Mouse (Mus musculus): ENCODE measurements around the gene Gpr182.

- TF ChIP-seq CTCF (IDR thresholded peaks at IDR 0.05) (peak; percentile 90), POLR2A (IDR thresholded peaks at IDR 0.05; ENCODE audit: insufficient read depth, low read depth, low read length) (no peak), EP300 (IDR thresholded peaks at IDR 0.05; ENCODE audit: insufficient read depth, low read depth, low read length) (no peak)
Measured at GRCm38 (mm10) chr10:127738151-127738882, 13.2 kb downstream of the Gpr182 start.

Data from heart, adult 2 months (tissue).